Mouse (Mus musculus) thymus, adult 2 months (tissue): Measurements from ENCODE around the gene Prrc2b. TPM values are rescaled to one million over a fixed set of nuclear protein-coding genes. Genes with fewer than 3 reads are reported as not detected.
A peak's percentile ranks its signal among the peaks of the same experiment; 100 is the strongest.

Experiments
- DNase-seq: peaks from one replicate; pipeline ENCODE4 v3.0.0; 2021
- H3K27ac ChIP-seq: fragments of 200-500 bp; 2 replicates; pipeline ENCODE4 v1.5.1; 2012; ENCODE audit warnings: low read length, control low read depth; ENCODE audit not compliant: control insufficient read depth, insufficient read depth
- H3K27me3 ChIP-seq: fragments of 200-500 bp; 2 replicates; pipeline ENCODE4 v1.6.1; 2012; ENCODE audit warnings: mild to moderate bottlenecking, low read length, moderate library complexity, mixed read lengths; ENCODE audit not compliant: control insufficient read depth, insufficient read depth
- H3K36me3 ChIP-seq: fragments of 200-500 bp; 2 replicates; pipeline ENCODE4 v1.6.1; 2012; ENCODE audit warnings: mild to moderate bottlenecking, low read length, moderate library complexity; ENCODE audit not compliant: control insufficient read depth, insufficient read depth
- H3K4me1 ChIP-seq: fragments of 200-500 bp; replicated peaks from 2 replicates; pipeline ENCODE4 v1.6.1; 2012; ENCODE audit warnings: low read length; ENCODE audit not compliant: control insufficient read depth, insufficient read depth
- H3K4me3 ChIP-seq: fragments of 200-500 bp; 2 replicates; pipeline ENCODE4 v1.5.1; 2012; ENCODE audit warnings: mild to moderate bottlenecking, low read length, control low read depth, moderate library complexity; ENCODE audit not compliant: control insufficient read depth, insufficient read depth
- CTCF ChIP-seq: fragments of 200-500 bp; IDR thresholded peaks from 2 replicates; pipeline ENCODE4 v1.5.1; 2012; ENCODE audit warnings: mild to moderate bottlenecking, control low read depth, low read length, moderate library complexity, borderline replicate concordance; ENCODE audit not compliant: control insufficient read depth, poor library complexity, insufficient read depth; ENCODE audit errors: extremely low read depth
- POLR2A ChIP-seq: fragments of 200-500 bp; IDR thresholded peaks from 2 replicates; pipeline ENCODE4 v1.6.1; 2012; ENCODE audit warnings: mild to moderate bottlenecking, low read length, control low read depth, moderate library complexity; ENCODE audit not compliant: control insufficient read depth, poor library complexity, insufficient read depth; ENCODE audit errors: extremely low read depth
- WGBS: fragments of 180-500 bp; shearing (Covaris S2); methylation state at CpG from one replicate; pipeline ENCODE4 v1.1.7; 2018; 5-methylcytosine and 5-hydroxymethylcytosine counted together
- polyA plus RNA-seq: library from polyadenylated mRNA; depleted of rRNA; stranded (reverse); fragments of >200 nt; gene quantifications from 2 replicates; pipeline ENCODE4 v1.2.3, GENCODE M21; 2012

Prrc2b gene
- polyA plus RNA-seq, 1 experiment = 104 TPM

- H3K4me1 ChIP-seq = peaks cover 10% of the 10 kb centered on the region
- no peak overlapping the region for H3K4me3 ChIP-seq
- 94% methylated on average over 11 of the region's 11 CpGs for whole genome bisulfite sequencing
- H3K36me3 ChIP-seq = peaks cover 22% of the 10 kb centered on the region
- TF ChIP-seq POLR2A (no peak), CTCF (no peak)
- no peak for DNase-seq
- no peaks in the 10 kb centered on the region for H3K27me3 ChIP-seq
- H3K27ac ChIP-seq = no peak overlapping the region
Measured at GRCm38 (mm10) chr2:32256273-32256672, 105.4 kb downstream of the Prrc2b start.

DNA sequence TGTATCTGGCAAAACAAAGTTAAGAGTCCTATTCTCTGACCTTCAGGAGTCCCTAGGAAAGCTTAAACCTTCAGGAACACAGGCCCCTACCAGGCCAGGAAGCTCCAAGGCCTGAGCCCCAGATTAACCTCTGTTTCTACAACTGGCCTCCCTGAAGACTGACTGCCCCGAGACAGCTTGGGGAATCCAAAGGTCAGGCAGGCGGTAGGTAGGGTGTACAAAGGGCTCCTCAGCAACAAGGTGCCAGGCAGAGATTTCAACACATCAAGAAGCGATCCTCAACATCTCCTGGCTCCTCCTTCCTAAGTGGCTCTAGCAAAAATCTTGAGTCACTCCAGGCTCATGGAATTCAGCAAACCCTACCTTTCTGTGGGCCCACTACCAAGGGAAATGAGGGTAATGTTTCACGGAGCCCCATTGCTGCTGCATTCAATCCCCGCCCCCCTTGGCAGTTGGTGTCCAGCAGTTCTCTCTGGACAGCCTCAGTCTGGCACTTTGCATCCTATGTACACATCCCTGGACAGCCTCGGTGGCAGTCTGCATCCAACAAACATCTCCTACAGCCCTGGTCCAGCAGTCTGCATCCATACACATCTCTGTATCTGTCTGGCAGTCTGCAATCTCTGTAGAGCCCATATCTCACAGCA, 108.1 kb downstream of the Prrc2b start:
- Histone ChIP-seq H3K4me3 (peak overlapping the region; percentile 72), H3K27me3 (no peaks in the 10 kb centered on the region), H3K27ac (no peak overlapping the region), H3K4me1 (peaks cover 10% of the 10 kb centered on the region), H3K36me3 (peaks cover 12% of the 10 kb centered on the region)
- no peak for DNase-seq
- TF ChIP-seq POLR2A = no peak
- TF ChIP-seq CTCF = no peak
- 63% methylated on average over 6 of the region's 6 CpGs for WGBS

DNA sequence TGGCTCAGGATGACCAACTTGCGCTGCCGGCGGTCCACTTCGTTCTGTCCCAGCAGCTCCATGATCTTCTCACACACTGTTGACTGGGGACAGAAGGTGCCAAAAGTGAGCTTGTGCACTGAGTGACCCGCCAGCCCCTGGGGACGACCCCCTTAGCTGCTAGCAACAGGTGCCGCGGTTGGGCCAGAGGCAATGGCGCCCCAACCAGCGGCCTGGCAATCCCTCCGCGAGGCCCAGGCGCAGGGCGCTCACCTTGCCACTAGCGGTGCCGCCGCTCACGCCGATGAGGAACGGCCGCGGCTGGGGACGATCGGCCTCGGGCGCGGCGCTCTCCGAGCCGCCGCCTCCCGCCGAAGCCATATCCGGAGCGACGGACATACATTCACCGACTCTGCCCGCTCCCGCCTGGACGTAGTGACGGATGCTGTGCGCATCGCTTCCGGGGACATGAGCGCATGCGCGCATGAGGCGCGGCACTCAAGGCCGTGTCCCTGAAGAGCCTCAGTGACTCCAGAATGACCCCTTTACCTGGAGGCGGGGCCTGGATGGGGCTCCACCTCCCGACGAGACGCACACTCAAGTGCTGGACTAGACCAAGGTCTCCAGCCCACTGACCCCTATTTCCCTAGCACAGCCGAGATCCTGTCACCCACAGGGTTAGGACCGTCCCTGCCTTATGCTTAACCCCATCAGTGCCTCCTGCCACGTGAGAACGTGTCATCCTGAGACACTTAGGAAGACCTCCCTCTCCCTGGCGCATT, 109.0 kb downstream of the Prrc2b start, which contains the start of gene Uck1:
Gene Uck1, minus strand, starts transcription at position 503 of the 761 bp plus-strand sequence.
- peak within 1 kb of the TSS; percentile 72 for H3K4me3 ChIP-seq
- peak; percentile 89 for DNase-seq
- peaks cover 12% of the 10 kb centered on the region for H3K36me3 ChIP-seq
- no peak within 1 kb of the TSS for H3K27ac ChIP-seq
- TF ChIP-seq CTCF (no peak), POLR2A (peak; percentile 75)
- no peaks in the 10 kb centered on the region for H3K27me3 ChIP-seq
- peaks cover 10% of the 10 kb centered on the region for H3K4me1 ChIP-seq
- 1% methylated on average over 59 of the region's 59 CpGs for WGBS

DNA sequence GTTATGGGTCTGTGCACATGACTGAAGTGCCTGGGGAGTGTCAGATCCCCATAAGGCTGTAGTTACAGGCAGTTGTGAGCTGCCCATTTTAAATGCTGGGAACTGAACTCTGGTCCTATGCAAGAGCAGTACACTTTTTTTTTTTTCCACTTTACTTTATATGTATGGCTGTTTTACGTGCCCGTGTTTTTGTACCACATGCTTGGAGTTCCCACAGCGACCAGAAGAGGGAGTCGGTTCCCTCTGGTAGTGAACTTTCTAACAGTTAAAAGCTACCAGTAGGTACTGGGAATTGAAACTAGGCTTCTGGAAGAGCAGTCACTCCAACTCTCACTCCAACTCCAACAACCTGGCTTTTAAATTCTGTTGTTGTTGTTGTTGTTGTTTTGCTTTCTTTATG, 109.8 kb downstream of the Prrc2b start:
- Histone ChIP-seq H3K4me1 (peaks cover 10% of the 10 kb centered on the region), H3K27me3 (no peaks in the 10 kb centered on the region), H3K36me3 (peaks cover 12% of the 10 kb centered on the region), H3K27ac (no peak overlapping the region), H3K4me3 (no peak overlapping the region)
- peak; percentile 71 for DNase-seq
- no peak for TF ChIP-seq POLR2A
- no peak for TF ChIP-seq CTCF
- WGBS = 30% methylated on average over 4 of the region's 4 CpGs

- H3K4me3 ChIP-seq = no peak overlapping the region
- no peaks in the 10 kb centered on the region for H3K4me1 ChIP-seq
- no peak for DNase-seq
- no peak for TF ChIP-seq CTCF
- no peak for TF ChIP-seq POLR2A
- H3K27me3 ChIP-seq = no peaks in the 10 kb centered on the region
- no peak overlapping the region for H3K27ac ChIP-seq
- peaks cover 27% of the 10 kb centered on the region for H3K36me3 ChIP-seq
- WGBS = 87% methylated on average over 3 of the region's 3 CpGs
Measured at GRCm38 (mm10) chr2:32275823-32276222, 124.9 kb downstream of the Prrc2b start.

DNA sequence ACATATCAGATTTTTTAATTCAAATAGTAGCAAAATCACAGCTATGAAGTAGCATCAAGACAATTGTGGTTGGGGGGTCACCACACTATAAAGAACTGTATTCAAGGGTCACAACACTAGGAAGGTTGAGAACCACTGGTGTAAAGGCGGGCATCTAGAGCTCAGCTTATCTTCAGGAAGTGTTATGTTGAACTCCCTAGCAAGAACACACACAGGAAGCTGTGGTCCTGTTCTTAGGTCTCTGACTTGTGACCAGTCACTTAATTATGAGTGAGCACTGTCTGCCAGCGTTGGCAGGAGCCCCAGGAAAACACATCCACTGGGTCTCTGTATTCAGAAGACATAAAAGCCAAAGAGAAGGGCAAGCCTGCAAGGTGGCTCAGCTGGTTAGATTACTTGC, 131.4 kb downstream of the Prrc2b start:
- no peak for DNase-seq
- peaks cover 4% of the 10 kb centered on the region for H3K4me1 ChIP-seq
- TF ChIP-seq POLR2A (no peak), CTCF (no peak)
- 74% methylated on average over 2 of the region's 2 CpGs for WGBS
- H3K27me3 ChIP-seq = no peaks in the 10 kb centered on the region
- H3K4me3 ChIP-seq = no peak overlapping the region
- no peak overlapping the region for H3K27ac ChIP-seq
- H3K36me3 ChIP-seq = peaks cover 31% of the 10 kb centered on the region

DNA sequence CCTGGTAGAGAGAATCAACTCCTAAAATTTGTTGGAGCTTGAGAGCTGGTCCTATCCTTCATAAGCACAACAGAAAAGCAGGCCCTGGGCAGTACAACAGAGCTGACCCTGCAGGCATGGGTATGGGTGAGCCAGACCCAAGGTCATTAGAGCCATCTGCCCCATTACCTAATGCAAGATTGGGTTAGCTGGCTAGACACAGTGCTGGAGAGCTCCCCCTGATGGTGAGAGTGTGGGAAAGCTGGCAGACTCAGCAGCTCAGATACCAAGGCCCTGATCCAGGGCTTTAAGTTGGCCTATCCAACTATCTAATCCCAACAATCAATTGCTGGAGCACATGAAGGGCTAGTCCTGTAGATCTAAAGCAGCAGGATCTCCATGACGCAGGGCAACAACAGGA, 131.8 kb downstream of the Prrc2b start:
- 92% methylated on average over 1 of the region's 1 CpGs for WGBS
- Histone ChIP-seq H3K27me3 (no peaks in the 10 kb centered on the region), H3K4me1 (peaks cover 5% of the 10 kb centered on the region), H3K36me3 (peaks cover 28% of the 10 kb centered on the region), H3K27ac (no peak overlapping the region), H3K4me3 (no peak overlapping the region)
- DNase-seq = peak; percentile 58
- TF ChIP-seq CTCF (peak; percentile 73; the same call in 1 of the 2 replicates), POLR2A (no peak)
